Comparison of ENCODE assay signal across 9 mouse cellular contexts in genomic region chr6:136165443-136166077, GRCm38 (mm10). TPM values are rescaled to one million over a fixed set of nuclear protein-coding genes. Genes with fewer than 3 reads are reported as not detected.
DNase-seq lines count a peak whose midpoint lies in the region; ATAC-seq and TF ChIP-seq lines count a peak whose summit lies in the region.
"Had no signal": no experiment of that assay in that cellular context is flagged by ENCODE, and none has a peak within 500 bp of the region (broad histone marks: within the 10 kb centered on the region; RNA-seq: fewer than 3 reads in every experiment).

No protein-coding gene starts in this region.

- intact Hi-C loops in left cerebral cortex, adult 2 months (cut with DNase I): loop anchor here (5.0 to 10.0 kb wide), 2 partner anchors 121 to 523 kb away; no protein-coding TSS in a partner anchor

- no peak for TF ChIP-seq CTCF in cerebellum, adult 2 months (IDR thresholded peaks at IDR 0.05; ENCODE audit: borderline replicate concordance, insufficient read depth, low read depth, low read length)
- no peak for TF ChIP-seq CTCF in left cerebral cortex, adult 2 months (IDR thresholded peaks at IDR 0.05)

- peak; percentile 22 to 24 for DNase-seq in cerebellum, adult 2 months
- peak in 1 of 2 experiments; percentile 40 for DNase-seq in left cerebral cortex, adult 2 months (ENCODE audit: extremely low spot score in 1 of 2, low spot score in 2 of 2)
- DNase-seq in left cerebral cortex, adult 11 months (ENCODE audit: low spot score): no peak
- peak; percentile 4 to 6 for DNase-seq in heart, adult 9 months (ENCODE audit: low spot score in 2 of 2)
- peak; percentile 12 for DNase-seq in lung, postnatal 25 days (ENCODE audit: low spot score)
- DNase-seq in embryo, embryonic 9.5 days (ENCODE audit: extremely low spot score): no peak
- DNase-seq in urinary bladder, adult 2 months (ENCODE audit: low spot score): no peak

- H3K4me3 ChIP-seq in cerebellum, adult 2 months (replicated peaks; ENCODE audit: insufficient read depth, low read depth, low read length): no peak overlapping the region
- peak overlapping the region; percentile 52 for H3K4me3 ChIP-seq in left cerebral cortex, adult 2 months
- H3K4me3 ChIP-seq: heart, embryonic 15.5 days had no signal

- H3K27me3 ChIP-seq in cerebellum, adult 2 months (ENCODE audit: control insufficient read depth, insufficient read depth, low read length): no peaks in the 10 kb centered on the region

- WGBS in cerebellum, adult 2 months: 38% methylated on average over 9 of the region's 9 CpGs

- TF ChIP-seq POLR2A in cerebellum, adult 2 months (IDR thresholded peaks at IDR 0.05; ENCODE audit: borderline replicate concordance, insufficient read depth, low read length): no peak

- no peak for ATAC-seq in cerebellum, adult (ENCODE audit: insufficient number of reproducible peaks, low FRiP score, low TSS enrichment)

- H3K27ac ChIP-seq in cerebellum, adult 2 months (ENCODE audit: insufficient read depth, low read length): no peak overlapping the region
- peak overlapping the region; percentile 1; the same call in 1 of the 2 replicates for H3K27ac ChIP-seq in left cerebral cortex, adult 2 months
- H3K27ac ChIP-seq: heart, embryonic 15.5 days had no signal

- H3K4me1 ChIP-seq in cerebellum, adult 2 months (ENCODE audit: control insufficient read depth, insufficient read depth, low read length): no peaks in the 10 kb centered on the region
- H3K4me1 ChIP-seq: heart, embryonic 15.5 days had no signal

RNA-seq across cellular contexts. Expression of gene Grin2b, which starts 7.8 kb away (rescaled TPM):
- polyA plus RNA-seq in cerebellum, adult 2 months (2012; rRNA removed): 3.3 and 4.0 TPM in 2 replicates
- total RNA-seq in left cerebral cortex, adult 2 months (2021): 100 to 1,000 TPM; 300 to 306 TPM
- 0.01 TPM in 1 of 2 replicates, not detected in the other for polyA plus RNA-seq in urinary bladder, adult 2 months (2012; rRNA removed)

Comparison
In these comparisons a context has a peak if more than half of its experiments do, and no peak if none do; other contexts are left out.
1. DNase-seq: peak in cerebellum, adult 2 months (2 of 2), heart, adult 9 months (2 of 2) and lung, postnatal 25 days (single experiment); none in left cerebral cortex, adult 11 months (single experiment), embryo, embryonic 9.5 days (single experiment) and urinary bladder, adult 2 months (single experiment).